Mouse (Mus musculus) intestine, postnatal 0 days (tissue): ENCODE measurements around the gene Med20. TPM values are rescaled to one million over a fixed set of nuclear protein-coding genes. Genes with fewer than 3 reads are reported as not detected.

ENCODE experiments used
- ATAC-seq: fragments of 200-750 bp; cut with Nextera tagmentation; 2 replicates; pipeline ENCODE4 v1.8.0; 2017; ENCODE audit warnings: mild to moderate bottlenecking, moderate TSS enrichment, moderate library complexity
- H3K27ac ChIP-seq: fragments of 300-500 bp; sonication (generic); 2 replicates; pipeline ENCODE4 v1.5.1; 2014; ENCODE audit warnings: mild to moderate bottlenecking, low read depth, low read length, moderate library complexity
- H3K27me3 ChIP-seq: fragments of 300-500 bp; sonication (generic); replicated peaks from 2 replicates; pipeline ENCODE4 v1.6.1; 2014; ENCODE audit warnings: low read length, mixed read lengths; ENCODE audit not compliant: control insufficient read depth, insufficient read depth
- H3K36me3 ChIP-seq: fragments of 300-500 bp; sonication (generic); 2 replicates; pipeline ENCODE4 v1.6.1; 2014; ENCODE audit warnings: mild to moderate bottlenecking, moderate library complexity; ENCODE audit not compliant: control insufficient read depth, insufficient read depth
- H3K4me1 ChIP-seq: fragments of 300-500 bp; sonication (generic); replicated peaks from 2 replicates; pipeline ENCODE4 v1.6.1; 2014; ENCODE audit warnings: antibody characterized with exemption, low read length, mixed read lengths; ENCODE audit not compliant: control insufficient read depth, insufficient read depth
- H3K4me2 ChIP-seq: fragments of 300-500 bp; sonication (generic); replicated peaks from 2 replicates; pipeline ENCODE4 v1.6.1; 2014; ENCODE audit warnings: low read depth, mild to moderate bottlenecking, moderate library complexity
- H3K4me3 ChIP-seq: fragments of 300-500 bp; sonication (generic); 2 replicates; pipeline ENCODE4 v1.5.1; 2014; ENCODE audit warnings: low read depth, low read length
- H3K9ac ChIP-seq: fragments of 300-500 bp; sonication (generic); 2 replicates; pipeline ENCODE4 v1.6.1; 2014; ENCODE audit warnings: mild to moderate bottlenecking, low read depth, low read length
- H3K9me3 ChIP-seq: fragments of 300-500 bp; sonication (generic); 2 replicates; pipeline ENCODE4 v1.6.1; 2016; ENCODE audit warnings: mixed run types; ENCODE audit not compliant: control insufficient read depth
- CTCF ChIP-seq: sonication (generic); IDR thresholded peaks from 2 replicates; pipeline ENCODE4 v1.5.1; 2016; ENCODE audit warnings: low read depth, mild to moderate bottlenecking, control low read depth, antibody characterized with exemption, moderate library complexity
- WGBS: fragments of 180-500 bp; shearing (Covaris S2); extraction: QIAGEN DNeasy Blood & Tissue Kit; methylation state at CpG from one replicate; pipeline ENCODE4 v1.1.7; 2014; 5-methylcytosine and 5-hydroxymethylcytosine counted together
- polyA plus RNA-seq: library from polyadenylated mRNA; unstranded; fragments of >200 nt; fragmentation: Nextera tagmentation; extraction: Ambion mirVana; gene quantifications from 2 replicates; pipeline ENCODE4 v1.2.1, GENCODE M21; 2015

Gene Med20
- polyA plus RNA-seq, 1 experiment from 2014 or later: 22.8 TPM

- no peaks in the 10 kb centered on the region for H3K27me3 ChIP-seq
- no peak overlapping the region for H3K4me2 ChIP-seq
- H3K4me1 ChIP-seq: no peaks in the 10 kb centered on the region; the same call in 1 of the 2 replicates
- no peak overlapping the region for H3K27ac ChIP-seq
- WGBS: 51% methylated on average over 3 of the region's 3 CpGs
- ATAC-seq: no peak
- no peak overlapping the region for H3K4me3 ChIP-seq
- H3K36me3 ChIP-seq: no peaks in the 10 kb centered on the region; the same call in 1 of the 2 replicates
- H3K9me3 ChIP-seq: no peaks in the 10 kb centered on the region
- H3K9ac ChIP-seq: no peak overlapping the region
- TF ChIP-seq CTCF: no peak
Measured at GRCm38 (mm10) chr17:47658741-47659243, 47.4 kb downstream of the Med20 start.

GRCm38 (mm10) chr17:47663009-47663713 is 51.8 kb downstream of the Med20 start:
- WGBS: 76% methylated on average over 9 of the region's 9 CpGs
- ATAC-seq: no peak

GRCm38 (mm10) chr17:47664474-47664873 is 53.1 kb downstream of the Med20 start:
- Histone ChIP-seq H3K4me3 (no peak overlapping the region), H3K9me3 (no peaks in the 10 kb centered on the region), H3K9ac (no peak overlapping the region), H3K36me3 (0 out of 2 replicates have a peak, but pooled peaks cover 3% of the 10 kb centered on the region), H3K4me1 (no peaks in the 10 kb centered on the region), H3K27ac (no peak overlapping the region), H3K4me2 (no peak overlapping the region), H3K27me3 (no peaks in the 10 kb centered on the region)
- TF ChIP-seq CTCF: no peak
- WGBS: 74% methylated on average over 7 of the region's 7 CpGs
- no peak for ATAC-seq

More at GRCm38 (mm10) chr17:47663009-47663713, 51.8 kb downstream of the Med20 start:
- no peak for TF ChIP-seq CTCF
- H3K27ac ChIP-seq: no peak overlapping the region
- H3K9me3 ChIP-seq: no peaks in the 10 kb centered on the region
- H3K9ac ChIP-seq: no peak overlapping the region
- H3K4me2 ChIP-seq: no peak overlapping the region
- no peak overlapping the region for H3K4me3 ChIP-seq
- 0 out of 2 replicates have a peak, but pooled peaks cover 3% of the 10 kb centered on the region for H3K36me3 ChIP-seq
- H3K4me1 ChIP-seq: no peaks in the 10 kb centered on the region
- no peaks in the 10 kb centered on the region for H3K27me3 ChIP-seq

GRCm38 (mm10) chr17:47669166-47669565 is 57.8 kb downstream of the Med20 start:
- no peaks in the 10 kb centered on the region for H3K9me3 ChIP-seq
- no peaks in the 10 kb centered on the region for H3K4me1 ChIP-seq
- H3K4me3 ChIP-seq: no peak overlapping the region
- H3K27me3 ChIP-seq: no peaks in the 10 kb centered on the region
- no peak overlapping the region for H3K27ac ChIP-seq
- H3K4me2 ChIP-seq: no peak overlapping the region
- TF ChIP-seq CTCF: no peak
- no peak for ATAC-seq
- no peak overlapping the region for H3K9ac ChIP-seq
- 70% methylated on average over 4 of the region's 4 CpGs for WGBS
- 0 out of 2 replicates have a peak, but pooled peaks cover 3% of the 10 kb centered on the region for H3K36me3 ChIP-seq

- Histone ChIP-seq H3K9ac (no peak overlapping the region), H3K27me3 (no peaks in the 10 kb centered on the region), H3K9me3 (no peaks in the 10 kb centered on the region), H3K4me2 (peak overlapping the region; percentile 78), H3K4me1 (no peaks in the 10 kb centered on the region), H3K4me3 (peak overlapping the region; percentile 32), H3K27ac (no peak overlapping the region), H3K36me3 (peaks cover 9% of the 10 kb centered on the region)
- ATAC-seq: no peak
- TF ChIP-seq CTCF: no peak
- 44% methylated on average over 14 of the region's 14 CpGs for WGBS
Measured at GRCm38 (mm10) chr17:47671988-47672310, 60.6 kb downstream of the Med20 start.

GRCm38 (mm10) chr17:47672311-47673111 is 61.1 kb downstream of the Med20 start:
- Histone ChIP-seq H3K27ac (no peak overlapping the region), H3K27me3 (no peaks in the 10 kb centered on the region), H3K9me3 (no peaks in the 10 kb centered on the region), H3K36me3 (peaks cover 6% of the 10 kb centered on the region), H3K9ac (no peak overlapping the region), H3K4me1 (no peaks in the 10 kb centered on the region), H3K4me3 (peak overlapping the region; percentile 32), H3K4me2 (peak overlapping the region; percentile 78)
- TF ChIP-seq CTCF: peak; percentile 62
- 14% methylated on average over 61 of the region's 68 CpGs for WGBS
- ATAC-seq: peak; percentile 50

Other genes with a start within 250 kb of the Med20 start
- gene Mrps10, start 242.7 kb upstream of the Med20 start, polyA plus RNA-seq: 46.8 and 49.6 TPM in 2 replicates
- 0.13 and 0.17 TPM in 2 replicates for gene Guca1b, start 226.2 kb upstream of the Med20 start, polyA plus RNA-seq
- gene Guca1a, start 211.0 kb upstream of the Med20 start, polyA plus RNA-seq: 2.7 and 3.3 TPM in 2 replicates
- 6.1 and 7.7 TPM in 2 replicates for gene AI661453, start 175.0 kb upstream of the Med20 start, polyA plus RNA-seq
- gene 1700001C19Rik, start 174.2 kb upstream of the Med20 start, polyA plus RNA-seq: 0.35 and 0.77 TPM in 2 replicates
- gene Taf8, start 109.3 kb upstream of the Med20 start, polyA plus RNA-seq: 8.3 and 9.2 TPM in 2 replicates
- gene Ccnd3, start 106.5 kb upstream of the Med20 start, polyA plus RNA-seq: 175 and 180 TPM in 2 replicates
- gene Bysl, start 90 bp upstream of the Med20 start, polyA plus RNA-seq: 7.7 and 8.2 TPM in 2 replicates
- gene Gm20517, start within 50 bp of the Med20 start, polyA plus RNA-seq: 0.47 and 1.2 TPM in 2 replicates
- 2.6 and 2.9 TPM in 2 replicates for gene Usp49, start 19.1 kb downstream of the Med20 start, polyA plus RNA-seq
- 384 and 398 TPM in 2 replicates for gene Tomm6, start 76.8 kb downstream of the Med20 start, polyA plus RNA-seq
- 2.9 TPM in 2 replicates for gene Frs3, start 77.4 kb downstream of the Med20 start, polyA plus RNA-seq
- gene Gm21981, start 82.9 kb downstream of the Med20 start, polyA plus RNA-seq: 0.12 TPM in 1 of 2 replicates, not detected in the other
- 0.33 and 0.64 TPM in 2 replicates for gene Prickle4, start 83.2 kb downstream of the Med20 start, polyA plus RNA-seq
- gene Pgc, start 115.3 kb downstream of the Med20 start, polyA plus RNA-seq: 7.4 and 24.6 TPM in 2 replicates
- 30.0 and 34.5 TPM in 2 replicates for gene Tfeb, start 125.4 kb downstream of the Med20 start, polyA plus RNA-seq
- 1.7 and 2.1 TPM in 2 replicates for gene Mdfi, start 223.1 kb downstream of the Med20 start, polyA plus RNA-seq